Mouse (Mus musculus): ENCODE data around the gene Mtcl1. TPM values are rescaled to one million over a fixed set of nuclear protein-coding genes. Genes with fewer than 3 reads are reported as not detected.

Mtcl1 gene
- total RNA-seq, 4 experiments from 2014 or later = 8.2 to 17.0 (median 11.1) TPM

DNA sequence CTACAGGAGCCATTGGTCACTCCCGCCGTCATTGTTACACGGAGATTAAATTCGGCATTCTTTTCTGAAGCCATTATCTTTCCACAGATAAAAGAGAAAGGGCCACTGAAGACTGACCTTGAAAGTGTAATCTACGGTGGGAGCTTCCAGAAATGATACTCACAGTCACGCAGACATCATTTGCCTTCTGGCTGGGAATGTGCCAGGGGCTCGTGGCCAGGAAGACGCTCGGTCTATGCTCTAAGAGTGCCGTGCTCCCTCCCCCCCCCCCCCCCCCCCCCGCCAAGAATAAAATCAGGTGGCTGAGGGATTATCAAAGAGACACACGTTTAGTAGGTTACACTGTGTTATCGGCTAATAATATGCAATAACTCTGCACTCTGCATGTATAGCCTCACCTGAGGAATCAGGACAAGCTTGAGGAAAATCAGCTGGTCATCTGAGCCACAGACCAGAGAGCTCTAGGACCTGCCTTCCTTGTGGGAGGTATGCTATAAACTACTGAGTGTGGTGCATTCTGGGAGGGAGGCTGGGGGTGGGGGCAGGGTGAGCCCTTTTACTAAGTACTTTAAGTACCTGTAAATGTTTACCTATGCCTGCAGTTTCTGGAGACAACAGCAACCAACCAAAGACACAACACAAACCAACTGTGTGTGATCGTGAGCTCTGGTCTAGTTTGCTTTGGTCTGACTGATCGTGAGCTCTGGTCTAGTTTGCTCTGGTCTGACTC, 87.1 kb downstream of the Mtcl1 start:
- DNase-seq = no peak

DNA sequence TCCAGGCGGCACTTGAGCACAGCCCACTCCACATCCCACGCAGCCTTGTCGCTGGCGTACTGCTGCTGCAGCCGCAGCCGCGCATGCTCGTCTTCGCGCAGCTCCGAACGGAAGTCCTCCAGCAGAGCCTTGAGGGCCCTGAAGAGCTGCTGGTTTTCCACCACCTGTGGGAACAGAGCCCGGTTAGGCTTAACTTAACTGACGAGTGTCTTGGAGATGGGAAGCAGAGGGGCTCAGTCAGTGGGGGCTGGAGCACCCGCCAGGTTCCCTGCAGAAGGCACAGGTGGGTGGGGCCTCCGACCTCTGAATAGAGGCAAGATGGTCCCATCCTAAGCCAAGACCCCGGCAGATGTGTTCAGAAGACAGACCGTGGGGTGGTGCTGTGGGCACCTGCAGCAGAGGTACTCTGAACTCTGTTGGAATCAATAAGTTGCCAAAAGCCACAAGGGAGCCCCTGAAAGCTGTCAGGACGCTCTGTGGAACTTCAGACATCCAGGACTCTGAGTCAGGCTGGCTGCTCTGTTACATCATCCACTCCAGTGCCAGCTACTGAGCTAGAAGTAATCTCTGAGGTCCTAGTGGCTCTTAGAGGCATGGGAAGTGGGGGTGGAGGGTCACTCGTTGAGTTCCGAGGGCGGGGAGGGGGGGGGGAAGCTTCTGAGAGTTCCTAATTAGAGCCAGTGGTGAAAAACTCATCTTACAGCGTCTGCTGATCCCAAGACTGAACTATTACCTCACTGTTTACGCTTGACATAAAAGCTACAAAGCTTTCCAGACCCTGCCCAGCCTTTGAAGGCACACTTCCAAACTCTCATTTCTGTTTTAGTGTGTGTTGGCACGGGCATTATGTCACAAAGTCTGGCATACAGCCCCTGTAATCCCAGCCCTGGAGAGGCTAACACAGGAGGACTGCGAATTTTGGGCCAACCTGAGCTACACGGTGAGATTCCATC, 91.2 kb downstream of the Mtcl1 start:
- no peak for DNase-seq

DNA sequence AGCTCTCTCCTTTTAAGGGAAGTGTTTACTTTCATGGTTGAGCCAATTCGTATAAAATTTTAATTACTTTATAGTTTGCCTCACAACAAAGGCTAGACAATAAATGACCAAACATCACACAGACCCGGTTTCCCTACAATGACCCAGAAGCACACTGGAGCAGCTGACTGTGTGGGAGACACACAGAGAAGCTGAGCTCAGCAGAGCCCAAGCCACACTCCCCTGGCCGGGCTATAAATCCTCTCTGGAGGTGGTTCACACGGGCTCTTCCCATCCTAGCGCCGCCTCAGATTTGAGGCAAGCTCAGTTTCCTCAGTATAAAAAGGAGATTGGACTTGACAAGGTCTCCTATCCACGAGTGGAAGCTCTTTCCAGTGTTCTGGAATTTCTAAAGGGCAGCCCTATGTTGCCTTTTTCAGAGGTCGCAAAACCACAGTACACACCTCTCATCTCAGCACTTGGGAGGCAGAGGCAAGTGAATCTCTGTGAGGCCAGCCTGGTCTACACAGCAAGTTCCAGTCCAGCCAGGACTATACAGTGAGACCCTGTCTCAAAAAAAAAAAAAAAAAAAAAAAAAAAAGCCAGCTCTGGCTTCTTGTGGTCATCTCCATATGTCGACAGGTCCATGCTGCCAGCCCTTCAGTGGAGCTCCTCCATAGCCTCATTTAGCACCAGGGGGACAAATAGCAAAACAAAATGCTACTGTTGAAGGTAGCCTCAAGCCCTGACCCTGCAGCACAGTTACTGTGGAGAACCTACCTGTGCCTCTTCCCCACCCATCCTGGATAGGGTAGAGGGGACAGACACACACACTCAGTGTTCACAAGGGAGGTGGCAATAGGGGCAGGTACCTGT, 92.2 kb downstream of the Mtcl1 start:
- DNase-seq = no peak

DNA sequence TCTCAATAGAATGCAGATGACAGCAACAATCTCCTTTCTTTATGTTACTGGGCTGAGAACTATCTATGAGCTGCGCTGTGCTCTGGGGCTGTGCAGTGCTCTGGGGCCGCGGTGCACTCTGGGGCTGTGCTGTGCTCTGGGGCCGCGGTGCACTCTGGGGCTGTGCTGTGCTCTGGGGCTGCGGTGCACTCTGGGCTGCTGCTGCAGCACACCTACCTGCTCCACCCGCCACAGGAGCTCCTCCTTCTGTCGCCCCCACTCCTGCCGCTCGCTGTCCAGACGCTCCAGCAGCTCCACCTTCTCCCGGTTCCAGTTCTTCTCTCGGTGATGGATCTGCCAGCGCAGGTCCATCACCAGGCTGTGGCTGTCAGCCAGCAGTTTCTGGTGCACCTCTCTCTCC, 95.6 kb downstream of the Mtcl1 start:
- no peak for DNase-seq

DNA sequence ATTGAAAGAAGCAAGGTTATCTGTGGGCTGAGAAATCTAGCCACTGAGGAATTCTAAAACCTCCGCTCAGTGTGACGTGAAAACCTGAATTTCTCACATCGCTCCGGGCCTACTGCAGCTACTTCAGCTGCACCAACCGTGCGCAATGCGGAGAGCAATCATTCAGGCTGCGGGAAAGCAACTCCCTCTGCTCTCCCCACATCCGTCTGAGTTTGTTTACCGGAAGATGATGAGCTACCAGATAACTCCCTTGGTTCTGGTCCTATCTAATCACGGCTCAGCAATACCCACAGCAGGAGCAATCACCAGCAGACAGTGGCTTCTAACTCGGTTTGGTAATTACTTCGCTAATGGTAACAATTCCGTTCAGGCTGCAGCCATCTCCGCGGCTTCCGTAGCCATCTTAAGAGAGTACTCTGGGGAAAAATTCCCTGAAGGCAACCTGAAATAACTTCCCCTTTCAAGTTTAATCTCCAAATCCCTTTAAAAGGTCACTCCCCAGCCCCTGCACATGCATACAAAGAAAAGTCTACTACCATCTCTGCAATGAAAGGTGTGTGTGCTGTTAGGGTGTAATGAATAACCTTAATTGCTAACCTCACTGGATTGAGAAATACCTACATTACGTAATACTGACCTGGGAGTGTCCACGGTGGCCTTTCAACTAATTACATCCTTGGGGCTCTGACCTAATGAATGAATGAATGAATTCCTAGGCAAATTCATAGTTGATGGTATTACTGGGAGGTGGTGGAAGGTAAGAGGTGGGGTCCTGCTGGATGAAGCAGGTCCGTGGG, 96.5 kb downstream of the Mtcl1 start:
- no peak for DNase-seq

DNA sequence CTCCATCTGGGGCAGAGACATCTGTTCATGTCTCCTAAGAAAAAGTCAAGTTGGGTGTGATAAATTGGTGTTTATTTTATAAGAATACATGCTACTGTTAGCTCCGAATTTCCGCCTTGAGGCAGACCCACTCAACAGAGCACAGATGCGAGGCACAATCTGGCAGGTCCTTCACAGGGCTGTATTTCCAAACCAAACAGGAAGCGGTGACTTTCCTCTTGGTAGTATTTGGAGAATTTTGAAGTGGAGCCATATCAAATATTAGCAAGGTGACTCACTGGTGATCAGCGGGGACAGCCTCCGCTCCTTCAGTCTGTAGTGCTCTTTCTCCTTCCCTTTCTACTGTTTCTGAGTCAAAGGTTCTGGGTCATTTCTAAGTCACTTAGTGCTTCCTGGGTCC, 97.3 kb downstream of the Mtcl1 start:
- DNase-seq = no peak

DNA sequence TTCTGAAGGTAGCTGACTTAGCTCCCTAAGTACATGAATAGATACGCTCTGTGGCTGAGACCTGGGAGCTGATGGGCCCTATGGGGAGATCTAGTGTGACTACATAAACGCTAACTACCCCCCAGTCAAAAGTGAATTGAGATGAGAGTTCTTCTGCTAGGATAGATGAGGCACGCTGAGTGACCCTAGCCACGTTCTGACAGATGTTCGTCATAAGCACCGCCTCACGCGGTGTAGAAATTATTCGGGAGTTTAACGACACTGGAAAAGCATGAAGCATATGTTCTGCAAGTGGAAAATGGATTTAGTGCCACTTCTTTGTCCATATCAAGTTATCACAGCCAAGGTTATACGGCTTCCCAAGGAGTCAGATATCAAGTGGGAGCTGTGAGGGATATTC, 98.9 kb downstream of the Mtcl1 start:
- no peak for DNase-seq

DNA sequence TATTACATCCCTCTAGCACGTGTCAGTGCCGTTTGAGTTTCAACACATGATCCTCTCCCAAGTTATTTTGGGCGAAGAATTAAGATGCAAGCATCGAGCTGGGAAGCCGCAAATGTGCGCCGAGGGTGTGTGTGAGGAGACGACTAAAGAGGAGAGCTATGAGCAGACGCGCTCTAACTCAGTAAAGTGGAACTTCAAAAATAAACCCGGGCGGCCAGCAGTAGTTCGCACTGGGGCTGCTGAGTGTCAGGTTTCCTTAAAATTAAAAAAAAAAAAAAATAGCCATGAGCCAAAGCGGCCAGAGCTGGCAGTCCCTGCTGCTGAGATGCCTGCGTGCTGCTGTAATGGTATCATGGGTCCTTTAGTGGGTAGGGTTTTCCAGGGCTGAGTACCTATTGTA, 99.4 kb downstream of the Mtcl1 start:
- DNase-seq = no peak

DNA sequence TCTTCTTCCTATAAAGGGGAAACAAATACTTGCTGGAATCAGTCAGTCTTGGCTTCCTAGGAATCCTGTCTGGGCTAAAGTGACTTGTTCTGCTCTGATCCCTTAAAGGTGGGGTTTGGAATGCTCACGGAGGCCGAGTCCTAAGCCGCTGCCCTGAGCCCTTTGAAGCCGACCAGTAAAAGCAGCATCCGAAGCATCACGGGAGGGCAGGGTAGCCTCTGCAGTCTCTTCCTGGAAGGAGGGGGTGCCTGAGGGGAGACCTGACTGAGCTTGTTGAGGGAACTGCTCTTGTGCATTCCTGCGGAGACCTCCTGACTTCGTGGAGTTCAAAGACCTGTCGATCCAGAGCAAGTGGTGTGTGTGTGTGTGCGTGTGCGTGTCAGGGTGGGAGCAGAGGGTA, 103.2 kb downstream of the Mtcl1 start:
- no peak for DNase-seq

DNA sequence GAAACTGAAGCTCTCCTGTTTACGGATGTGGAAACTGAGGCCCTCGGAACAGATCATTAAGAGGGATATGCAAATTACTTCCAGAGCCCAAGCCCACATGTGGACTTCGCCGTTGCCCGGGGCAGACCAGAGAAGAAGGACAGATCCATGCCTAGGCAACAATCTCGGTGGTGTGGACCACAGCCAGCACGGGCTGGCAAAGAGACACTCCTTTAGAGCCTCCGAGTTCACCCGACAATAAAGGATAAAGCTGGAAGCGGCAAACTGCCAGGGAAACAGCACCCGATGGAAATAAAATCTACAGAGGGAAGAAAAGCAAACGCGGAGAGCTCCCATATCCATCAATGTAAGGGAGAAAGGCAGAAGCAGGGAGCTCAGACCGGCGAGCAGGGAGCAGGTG, 103.9 kb downstream of the Mtcl1 start:
- no peak for DNase-seq

DNA sequence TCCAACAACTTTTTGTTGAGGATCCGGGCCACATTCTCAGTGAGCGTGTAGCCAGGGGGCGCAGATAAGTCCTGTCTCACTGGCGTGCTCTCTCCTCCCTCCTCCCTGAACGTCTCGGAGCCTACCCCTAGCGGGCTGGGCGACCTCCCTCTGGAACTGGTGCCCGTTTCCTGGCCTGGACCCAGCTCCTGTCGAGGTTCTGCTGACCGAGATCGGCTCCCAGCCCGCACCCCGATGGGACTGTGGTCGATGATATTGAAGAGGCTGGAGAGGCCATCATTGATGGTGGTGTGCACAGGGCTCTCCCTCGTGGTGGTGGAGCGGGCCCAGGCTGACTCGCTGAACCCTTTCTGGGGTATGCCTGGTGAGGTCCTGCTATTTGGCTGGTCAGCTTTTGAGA, 106.6 kb downstream of the Mtcl1 start:
- no peak for DNase-seq

DNA sequence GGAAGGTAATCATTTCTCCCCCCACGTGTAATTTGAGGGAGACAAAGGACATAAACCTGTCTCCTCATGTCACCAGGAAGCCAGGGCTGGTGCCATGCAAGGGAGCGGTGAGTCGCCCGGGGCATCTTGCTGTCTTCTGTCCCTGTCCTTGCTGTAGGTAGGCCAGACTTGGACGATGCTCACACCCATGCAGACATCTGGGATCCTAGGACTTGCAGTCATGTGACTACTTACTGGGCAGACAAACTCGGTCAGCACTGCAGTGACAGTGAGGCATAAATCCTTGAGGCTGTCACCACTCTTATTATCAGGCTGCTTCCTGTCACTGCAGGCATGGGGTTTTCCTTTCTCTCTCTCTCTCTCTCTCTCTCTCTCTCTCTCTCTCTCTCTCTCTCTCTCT, 107.9 kb downstream of the Mtcl1 start:
- no peak for DNase-seq

DNA sequence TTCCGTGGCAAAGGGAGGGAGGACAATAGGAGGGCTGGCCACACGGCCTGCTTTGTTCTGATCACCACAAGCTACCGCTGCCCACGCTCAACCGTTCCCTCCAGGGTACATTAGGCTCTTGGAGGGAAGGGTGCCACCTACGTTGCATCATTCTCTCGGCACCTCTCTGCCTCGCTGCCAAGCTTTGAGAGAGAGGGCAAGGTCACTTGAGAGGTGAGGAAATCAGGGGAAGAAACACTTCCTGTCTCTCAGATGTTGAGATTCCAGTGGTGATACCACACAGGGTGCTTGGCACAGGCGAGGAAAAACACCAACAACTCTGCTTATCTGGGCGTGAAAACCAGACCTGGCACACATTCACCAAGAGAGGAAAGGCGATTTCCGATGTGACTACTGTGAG, 108.8 kb downstream of the Mtcl1 start:
- no peak for DNase-seq

DNA sequence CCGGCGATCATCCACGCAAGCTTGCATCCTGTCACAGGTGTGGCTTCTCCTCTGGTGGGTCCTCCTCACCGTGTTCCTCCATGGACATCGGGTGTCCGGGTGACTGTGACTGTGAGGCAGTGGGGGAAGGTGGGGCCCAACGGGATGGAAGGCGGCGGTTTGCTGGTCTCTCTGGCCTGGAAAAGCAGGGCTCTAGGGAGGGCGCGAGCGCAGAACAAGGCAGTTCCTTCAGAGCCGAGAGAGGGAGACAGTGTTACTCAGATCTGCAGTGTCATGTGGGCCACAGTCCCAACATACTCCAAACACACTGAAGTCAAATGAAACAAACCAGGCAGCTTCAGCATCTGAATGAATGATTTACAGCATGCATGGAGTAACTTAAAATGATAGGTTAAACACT, 111.6 kb downstream of the Mtcl1 start:
- no peak for DNase-seq

DNA sequence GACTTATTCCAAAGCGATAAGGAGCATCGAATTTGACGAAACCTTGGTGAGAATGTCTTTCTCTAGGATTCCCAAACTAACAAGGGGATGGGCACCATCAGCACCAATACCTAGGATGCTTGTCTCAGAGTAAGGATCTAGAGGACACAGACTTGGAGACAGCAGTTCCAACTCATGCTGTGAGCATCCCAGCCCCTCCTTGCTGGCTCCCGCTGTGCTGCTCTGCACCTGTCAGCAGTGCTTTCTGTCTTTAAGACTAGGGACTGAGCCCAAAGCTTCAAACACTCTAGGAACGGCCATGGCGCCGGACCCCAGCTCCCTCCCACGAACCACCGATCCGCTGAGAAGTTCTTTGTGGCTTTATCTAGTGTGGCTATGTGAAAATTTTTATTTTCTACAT, 114.0 kb downstream of the Mtcl1 start:
- DNase-seq = no peak

DNA sequence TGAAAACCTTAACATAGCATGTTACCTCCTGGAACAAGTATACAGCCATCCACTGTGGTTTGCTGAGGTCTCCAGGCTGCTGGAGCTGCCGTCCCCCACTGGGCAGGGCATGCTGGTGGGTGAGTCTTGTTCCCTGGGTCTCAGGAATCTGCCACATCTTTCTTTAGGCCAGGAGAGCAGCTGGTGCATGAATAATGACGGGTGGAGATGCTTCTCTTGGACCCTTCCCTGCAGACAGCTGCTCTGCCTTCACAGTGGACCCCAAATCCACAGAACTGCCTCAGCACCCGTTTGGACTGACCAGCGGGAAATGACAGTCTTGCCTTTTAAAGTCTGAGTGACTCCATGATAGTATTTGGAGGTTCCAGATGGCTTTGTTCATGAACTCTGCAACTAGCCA, 114.7 kb downstream of the Mtcl1 start:
- DNase-seq = no peak

DNA sequence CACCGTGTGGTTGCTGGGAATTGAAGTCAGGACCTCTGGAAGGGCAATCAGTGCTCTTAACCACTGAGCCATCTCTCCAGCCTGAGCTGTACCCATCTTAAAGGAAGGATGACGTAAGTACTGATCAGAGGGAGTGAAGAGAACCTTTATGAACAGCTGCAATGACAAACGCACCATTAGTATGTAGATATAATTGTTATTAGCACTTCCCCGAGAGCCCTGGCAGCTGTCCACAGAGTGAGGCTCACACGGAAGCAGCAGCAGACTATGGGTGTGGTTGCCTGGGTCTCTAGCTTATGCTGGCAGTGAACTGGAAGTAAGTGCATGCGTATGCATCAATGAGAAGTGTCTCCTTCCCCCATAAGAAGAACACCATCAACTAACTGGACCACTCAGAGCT, 118.3 kb downstream of the Mtcl1 start:
- no peak for DNase-seq

DNA sequence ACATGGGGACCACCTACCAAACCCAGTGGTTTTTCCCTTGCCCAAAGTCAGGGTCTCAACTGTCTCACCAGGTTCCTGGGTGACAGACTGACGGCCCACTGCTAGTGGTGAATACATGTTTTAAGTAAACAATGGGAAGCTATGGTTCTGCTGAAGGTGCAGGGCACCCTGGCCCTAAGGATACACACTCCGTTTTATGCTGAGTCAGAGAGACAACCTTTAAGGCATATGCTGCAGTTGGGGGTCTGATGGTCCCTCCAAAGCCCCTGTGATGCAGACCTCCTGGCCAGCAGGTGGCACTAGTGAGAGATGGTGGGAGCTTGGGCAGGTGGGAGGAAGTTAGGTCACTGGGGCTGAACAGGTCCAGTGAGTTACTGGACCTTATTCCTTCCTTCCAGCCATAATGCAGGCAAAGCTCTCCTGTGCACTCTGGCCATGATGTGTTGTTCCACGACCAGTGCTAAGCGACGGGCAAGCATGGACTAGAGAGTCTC, 123.0 kb downstream of the Mtcl1 start:
- no peak for DNase-seq

DNA sequence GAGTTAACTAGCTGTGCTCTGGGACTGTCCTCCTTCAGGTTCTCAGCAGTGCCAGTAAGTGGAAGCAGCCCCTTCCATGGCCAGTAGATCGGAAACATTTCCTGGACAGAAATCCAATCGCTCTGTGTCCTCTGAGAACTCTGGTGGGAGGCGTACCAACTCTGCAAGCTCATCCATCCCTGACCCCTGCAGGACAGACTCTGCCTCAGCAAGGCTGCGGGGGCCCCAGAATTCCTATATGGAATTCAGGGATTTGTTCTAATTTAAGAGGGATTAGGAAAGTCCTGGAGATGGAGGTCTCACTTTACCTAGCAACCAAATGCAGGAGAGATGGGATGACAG, 123.4 kb downstream of the Mtcl1 start:
- no peak for DNase-seq

DNA sequence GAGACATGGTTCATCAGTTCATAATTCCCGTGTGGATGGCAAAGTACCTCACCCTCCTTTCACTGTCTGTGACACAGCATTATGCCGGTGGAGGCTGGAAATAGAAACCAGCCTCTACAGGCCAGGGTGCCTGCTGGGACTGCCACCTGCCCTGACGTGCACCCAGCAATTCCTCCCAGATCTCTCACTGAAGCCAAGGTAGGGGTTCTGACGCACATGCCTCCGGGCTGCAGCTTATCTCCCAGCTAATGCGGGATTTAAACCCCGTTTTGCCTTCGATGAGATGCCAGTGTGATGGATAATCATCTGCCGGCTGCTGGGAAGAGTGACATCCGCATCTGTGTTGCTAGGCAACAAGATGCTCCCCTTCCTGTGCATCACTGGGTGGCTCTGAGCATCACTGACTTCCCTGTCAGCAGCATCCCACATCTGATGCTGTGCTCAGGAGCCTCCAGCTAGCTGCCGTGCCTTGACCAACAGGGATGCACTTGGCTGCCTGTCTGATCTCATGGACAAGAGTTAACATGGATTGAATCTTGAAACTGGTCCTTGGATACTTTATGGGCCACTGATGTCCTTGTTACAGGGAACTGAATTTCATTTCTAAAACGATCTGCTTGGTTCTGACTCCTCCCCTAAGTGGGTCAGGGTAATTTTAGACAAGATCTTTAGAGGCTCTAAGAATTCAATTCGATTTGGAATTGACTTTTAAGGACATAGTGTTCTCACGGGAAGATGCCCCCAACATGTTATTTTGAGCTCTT, 123.9 kb downstream of the Mtcl1 start:
- DNase-seq = peak; percentile 9

DNA sequence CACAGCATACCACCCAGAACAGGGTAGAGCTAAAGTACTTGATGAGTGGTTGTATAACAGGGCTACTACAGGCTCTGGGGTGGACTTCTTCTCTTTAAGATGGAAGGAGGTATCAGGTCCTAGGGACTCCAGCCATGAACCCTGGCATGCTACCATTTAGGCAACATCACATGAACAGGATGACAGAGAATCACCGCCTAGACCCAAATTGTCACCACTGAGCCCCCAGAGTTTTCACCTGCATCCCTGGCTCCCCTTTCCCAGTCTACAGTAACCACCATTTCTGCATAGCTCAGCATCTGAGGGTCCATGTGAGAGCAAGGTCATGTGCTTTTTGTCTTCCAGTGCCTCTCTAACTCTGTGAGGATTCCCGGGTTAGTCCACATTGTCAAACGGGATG, 124.7 kb downstream of the Mtcl1 start:
- no peak for DNase-seq

Measured in adrenal gland, adult 8-10 months (tissue).